Mouse (Mus musculus): ENCODE results near the gene Inpp4b. TPM values are rescaled to one million over a fixed set of nuclear protein-coding genes. Genes with fewer than 3 reads are reported as not detected.

Gene Inpp4b
- polyA plus RNA-seq, 1 experiment from 2014 or later: 2.1 TPM

GRCm38 (mm10) chr8:81483834-81484233, 141.5 kb downstream of the Inpp4b start:
- WGBS: 85% methylated on average over 1 of the region's 1 CpGs
- Histone ChIP-seq H3K9ac (no peak overlapping the region), H3K4me3 (no peak overlapping the region), H3K27me3 (no peaks in the 10 kb centered on the region), H3K9me3 (replicated peaks) (no peaks in the 10 kb centered on the region), H3K36me3 (ENCODE audit: poor library complexity, severe bottlenecking) (no peaks in the 10 kb centered on the region), H3K4me1 (no peaks in the 10 kb centered on the region), H3K4me2 (no peak overlapping the region), H3K27ac (no peak overlapping the region)
- ATAC-seq: no peak

DNA sequence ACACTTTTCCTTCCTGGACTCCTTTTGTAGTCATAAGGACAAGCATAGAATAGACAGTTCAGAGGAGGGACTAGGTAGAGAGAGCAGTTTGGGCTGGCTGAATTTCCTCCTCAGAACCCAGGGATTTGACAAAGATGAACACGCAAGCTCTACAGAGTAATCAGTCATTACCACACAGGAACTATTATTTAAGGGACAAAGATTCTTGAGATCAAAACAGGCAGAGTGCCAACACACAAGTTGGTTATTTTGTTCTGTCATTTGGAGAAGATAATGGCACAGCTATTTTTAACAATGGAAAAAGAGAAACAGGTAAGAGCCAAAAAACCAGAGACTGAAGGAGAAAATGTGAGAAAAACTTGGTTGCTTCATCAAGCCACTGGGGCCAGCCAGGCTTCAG, 143.3 kb downstream of the Inpp4b start:
- Histone ChIP-seq H3K4me1 (no peaks in the 10 kb centered on the region), H3K4me3 (no peak overlapping the region), H3K27me3 (no peaks in the 10 kb centered on the region), H3K9ac (no peak overlapping the region), H3K36me3 (ENCODE audit: poor library complexity, severe bottlenecking) (no peaks in the 10 kb centered on the region), H3K9me3 (replicated peaks) (no peaks in the 10 kb centered on the region), H3K27ac (no peak overlapping the region), H3K4me2 (no peak overlapping the region)
- ATAC-seq: no peak
- WGBS: 68% methylated on average over 1 of the region's 1 CpGs

GRCm38 (mm10) chr8:81489894-81490661, 147.7 kb downstream of the Inpp4b start:
- no peaks in the 10 kb centered on the region for H3K9me3 ChIP-seq (replicated peaks)
- H3K9ac ChIP-seq: no peak overlapping the region
- 90% methylated on average over 2 of the region's 2 CpGs for WGBS
- no peaks in the 10 kb centered on the region for H3K36me3 ChIP-seq (ENCODE audit: poor library complexity, severe bottlenecking)
- no peak overlapping the region for H3K4me3 ChIP-seq
- H3K27me3 ChIP-seq: no peaks in the 10 kb centered on the region
- H3K4me2 ChIP-seq: no peak overlapping the region
- no peaks in the 10 kb centered on the region for H3K4me1 ChIP-seq
- H3K27ac ChIP-seq: no peak overlapping the region
- ATAC-seq: no peak

- Histone ChIP-seq H3K4me2 (no peak overlapping the region), H3K9me3 (replicated peaks) (no peaks in the 10 kb centered on the region), H3K4me3 (no peak overlapping the region), H3K27ac (no peak overlapping the region), H3K36me3 (ENCODE audit: poor library complexity, severe bottlenecking) (no peaks in the 10 kb centered on the region), H3K4me1 (no peaks in the 10 kb centered on the region), H3K9ac (no peak overlapping the region), H3K27me3 (no peaks in the 10 kb centered on the region)
- ATAC-seq: no peak
- 74% methylated on average over 2 of the region's 2 CpGs for WGBS
Measured at GRCm38 (mm10) chr8:81491097-81491705, 148.8 kb downstream of the Inpp4b start.

DNA sequence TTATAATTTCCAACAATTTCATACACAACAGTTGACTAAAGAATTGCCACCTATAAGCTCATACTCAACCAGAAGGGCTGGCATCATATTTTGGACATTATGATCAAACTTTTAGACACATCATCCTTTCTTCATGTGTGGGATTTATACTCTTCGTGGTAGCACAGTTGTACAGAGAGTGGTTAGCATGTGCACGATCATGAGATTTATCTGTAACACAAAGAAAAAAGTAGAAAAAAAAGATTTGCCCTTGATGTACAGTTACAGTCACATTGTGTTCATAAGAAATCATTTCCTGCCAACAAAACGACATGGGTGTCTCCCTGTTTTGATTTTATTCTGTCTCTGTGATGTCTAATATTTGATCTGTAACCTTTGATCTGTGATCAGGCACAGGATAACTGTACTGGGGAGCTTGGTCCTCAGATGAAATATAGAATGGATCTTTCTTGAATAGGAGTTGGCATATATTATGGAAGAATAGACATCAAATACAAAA, 149.4 kb downstream of the Inpp4b start:
- H3K9me3 ChIP-seq (replicated peaks): no peaks in the 10 kb centered on the region
- WGBS: 87% methylated on average over 3 of the region's 3 CpGs
- H3K27ac ChIP-seq: no peak overlapping the region
- H3K4me3 ChIP-seq: no peak overlapping the region
- no peak for ATAC-seq
- H3K4me1 ChIP-seq: no peaks in the 10 kb centered on the region
- H3K9ac ChIP-seq: no peak overlapping the region
- H3K4me2 ChIP-seq: no peak overlapping the region
- no peaks in the 10 kb centered on the region for H3K36me3 ChIP-seq (ENCODE audit: poor library complexity, severe bottlenecking)
- H3K27me3 ChIP-seq: no peaks in the 10 kb centered on the region

DNA sequence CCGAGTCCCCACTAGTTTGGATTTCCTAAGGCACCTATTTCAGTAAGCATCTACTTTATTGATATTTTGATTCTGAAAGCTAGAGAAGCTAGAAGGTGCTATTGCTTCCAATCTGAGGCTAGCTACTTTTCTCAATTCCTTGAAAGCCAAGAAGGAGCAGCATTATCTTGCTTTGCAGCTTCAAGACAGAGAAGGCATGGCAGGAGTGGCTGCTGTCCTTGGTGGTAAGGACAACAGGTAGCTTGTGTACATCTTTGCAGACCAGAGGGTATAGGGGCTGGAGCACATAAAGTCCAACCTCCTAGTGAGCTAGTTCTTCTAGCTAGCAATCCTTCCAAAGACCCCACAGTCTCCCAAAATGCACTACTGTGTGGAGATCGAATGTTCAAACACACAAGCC, 152.5 kb downstream of the Inpp4b start:
- Histone ChIP-seq H3K27ac (no peak overlapping the region), H3K9me3 (replicated peaks) (no peaks in the 10 kb centered on the region), H3K27me3 (no peaks in the 10 kb centered on the region), H3K36me3 (ENCODE audit: poor library complexity, severe bottlenecking) (no peaks in the 10 kb centered on the region), H3K4me3 (no peak overlapping the region), H3K9ac (no peak overlapping the region), H3K4me2 (no peak overlapping the region), H3K4me1 (no peaks in the 10 kb centered on the region)
- no peak for ATAC-seq
- 92% methylated on average over 2 of the region's 2 CpGs for whole genome bisulfite sequencing

GRCm38 (mm10) chr8:81497646-81498045, 155.3 kb downstream of the Inpp4b start:
- no peak overlapping the region for H3K4me2 ChIP-seq
- WGBS: 90% methylated on average over 2 of the region's 2 CpGs
- no peak overlapping the region for H3K4me3 ChIP-seq
- no peaks in the 10 kb centered on the region for H3K36me3 ChIP-seq (ENCODE audit: poor library complexity, severe bottlenecking)
- ATAC-seq: no peak
- H3K4me1 ChIP-seq: no peaks in the 10 kb centered on the region
- H3K9me3 ChIP-seq (replicated peaks): no peaks in the 10 kb centered on the region
- H3K27me3 ChIP-seq: no peaks in the 10 kb centered on the region
- H3K9ac ChIP-seq: no peak overlapping the region
- no peak overlapping the region for H3K27ac ChIP-seq

DNA sequence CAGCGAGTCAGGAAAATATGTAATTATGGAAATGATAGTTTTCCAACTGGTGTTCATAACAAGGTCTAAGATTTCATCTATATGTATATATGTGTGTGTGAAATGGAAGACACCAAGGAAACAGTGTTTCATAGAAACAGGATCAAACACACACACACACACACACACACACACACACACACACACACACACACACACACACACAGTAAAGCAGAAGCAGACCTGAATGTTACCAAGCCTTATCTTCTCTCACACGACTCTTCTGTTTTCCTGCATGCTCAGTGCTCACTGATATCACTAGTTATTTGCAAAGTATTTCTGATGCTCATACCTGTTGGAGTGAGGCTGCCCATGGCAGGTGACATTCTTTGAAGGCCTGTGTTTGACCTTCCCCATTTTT, 159.9 kb downstream of the Inpp4b start:
- Histone ChIP-seq H3K9ac (no peak overlapping the region), H3K27me3 (no peaks in the 10 kb centered on the region), H3K36me3 (ENCODE audit: poor library complexity, severe bottlenecking) (no peaks in the 10 kb centered on the region), H3K4me2 (no peak overlapping the region), H3K4me3 (no peak overlapping the region), H3K9me3 (replicated peaks) (no peaks in the 10 kb centered on the region), H3K4me1 (no peaks in the 10 kb centered on the region), H3K27ac (no peak overlapping the region)
- WGBS: 67% methylated on average over 2 of the region's 2 CpGs
- ATAC-seq: no peak

DNA sequence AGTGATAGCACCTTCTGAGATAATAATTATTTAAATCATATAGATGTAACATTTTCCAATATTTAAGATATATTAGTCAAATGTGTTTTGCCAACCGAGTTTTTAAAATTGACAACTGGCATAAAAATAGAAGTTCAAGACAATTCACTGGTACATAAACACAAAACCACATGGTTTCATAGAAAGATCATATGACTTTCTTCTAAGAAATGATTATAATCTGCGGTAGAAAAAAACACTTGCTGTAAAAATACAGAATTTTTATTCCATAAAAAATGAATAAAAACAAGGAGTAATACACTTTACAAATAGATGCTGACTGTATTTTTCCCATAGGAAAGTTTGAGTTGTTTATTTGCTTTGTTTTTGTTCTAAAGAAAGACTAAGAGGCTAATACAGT, 160.6 kb downstream of the Inpp4b start:
- H3K27me3 ChIP-seq: no peaks in the 10 kb centered on the region
- H3K4me2 ChIP-seq: no peak overlapping the region
- no peak overlapping the region for H3K9ac ChIP-seq
- H3K4me3 ChIP-seq: no peak overlapping the region
- H3K4me1 ChIP-seq: no peaks in the 10 kb centered on the region
- H3K9me3 ChIP-seq (replicated peaks): no peaks in the 10 kb centered on the region
- 91% methylated on average over 2 of the region's 2 CpGs for WGBS
- no peaks in the 10 kb centered on the region for H3K36me3 ChIP-seq (ENCODE audit: poor library complexity, severe bottlenecking)
- no peak for ATAC-seq
- H3K27ac ChIP-seq: no peak overlapping the region

GRCm38 (mm10) chr8:81512826-81513225, 170.5 kb downstream of the Inpp4b start:
- Histone ChIP-seq H3K9me3 (replicated peaks) (no peaks in the 10 kb centered on the region), H3K4me1 (no peaks in the 10 kb centered on the region), H3K27ac (no peak overlapping the region), H3K36me3 (ENCODE audit: poor library complexity, severe bottlenecking) (no peaks in the 10 kb centered on the region), H3K4me3 (no peak overlapping the region), H3K9ac (no peak overlapping the region), H3K27me3 (no peaks in the 10 kb centered on the region), H3K4me2 (no peak overlapping the region)
- ATAC-seq: no peak

GRCm38 (mm10) chr8:81514425-81514824, 172.1 kb downstream of the Inpp4b start:
- no peaks in the 10 kb centered on the region for H3K36me3 ChIP-seq (ENCODE audit: poor library complexity, severe bottlenecking)
- no peak for ATAC-seq

GRCm38 (mm10) chr8:81522085-81522484, 179.7 kb downstream of the Inpp4b start:
- no peak overlapping the region for H3K27ac ChIP-seq
- no peaks in the 10 kb centered on the region for H3K27me3 ChIP-seq
- no peak overlapping the region for H3K9ac ChIP-seq
- no peaks in the 10 kb centered on the region for H3K4me1 ChIP-seq
- WGBS: 77% methylated on average over 2 of the region's 2 CpGs
- no peak overlapping the region for H3K4me3 ChIP-seq
- no peak for ATAC-seq
- H3K4me2 ChIP-seq: no peak overlapping the region
- H3K9me3 ChIP-seq (replicated peaks): no peaks in the 10 kb centered on the region
- no peaks in the 10 kb centered on the region for H3K36me3 ChIP-seq (ENCODE audit: poor library complexity, severe bottlenecking)

More at GRCm38 (mm10) chr8:81514425-81514824, 172.1 kb downstream of the Inpp4b start:
- Histone ChIP-seq H3K27me3 (no peaks in the 10 kb centered on the region), H3K9me3 (replicated peaks) (no peaks in the 10 kb centered on the region), H3K4me1 (no peaks in the 10 kb centered on the region), H3K4me3 (no peak overlapping the region), H3K27ac (no peak overlapping the region), H3K9ac (no peak overlapping the region), H3K4me2 (no peak overlapping the region)

DNA sequence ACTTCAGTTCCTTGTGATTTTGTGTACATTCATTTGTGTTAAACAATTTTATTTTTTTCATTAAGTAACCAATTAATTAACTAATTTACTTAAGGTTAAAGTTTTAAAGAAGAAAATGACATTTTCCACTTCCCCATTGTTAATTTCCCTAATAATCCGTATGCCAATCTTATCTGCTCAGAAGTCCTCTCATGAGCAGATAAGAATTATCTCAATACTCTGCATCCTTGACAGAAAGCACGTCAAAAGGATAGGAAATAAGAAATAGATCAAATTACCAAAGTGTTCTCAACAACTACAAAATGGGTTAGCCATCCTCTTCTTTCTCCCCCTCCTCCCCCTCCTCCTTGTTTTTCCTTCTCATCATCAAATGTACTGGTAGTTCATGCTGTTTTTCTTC, 182.2 kb downstream of the Inpp4b start:
- no peaks in the 10 kb centered on the region for H3K9me3 ChIP-seq (replicated peaks)
- no peak overlapping the region for H3K4me3 ChIP-seq
- no peak overlapping the region for H3K9ac ChIP-seq
- no peak overlapping the region for H3K4me2 ChIP-seq
- H3K27ac ChIP-seq: no peak overlapping the region
- H3K27me3 ChIP-seq: no peaks in the 10 kb centered on the region
- no peak for ATAC-seq
- no peaks in the 10 kb centered on the region for H3K4me1 ChIP-seq
- WGBS: 41% methylated on average over 2 of the region's 2 CpGs
- H3K36me3 ChIP-seq (ENCODE audit: poor library complexity, severe bottlenecking): no peaks in the 10 kb centered on the region
